Mouse (Mus musculus) lung, postnatal 14 days (tissue): ENCODE measurements at regions not wholly inside any gene's neighbourhood (a gene's known extent, or its start where the extent isn't known, plus 50 kb on each side); places are given as distances from the start of the nearest gene placed in this dataset.

Experiments used
- DNase-seq: peaks from one replicate; pipeline ENCODE4 v3.0.0; 2021

- DNase-seq: no peak
These were observed 74.8 kb upstream of the Cpm start for GRCm38 (mm10) chr10:117554533-117554932.

- no peak for DNase-seq
These were observed 75.8 kb upstream of the Cpm start for GRCm38 (mm10) chr10:117553211-117554186.

- DNase-seq: no peak
These were observed 77.1 kb upstream of the Cpm start for GRCm38 (mm10) chr10:117552049-117552652.

GRCm38 (mm10) chr10:117551234-117552048 lies 77.9 kb upstream of the Cpm start:
- no peak for DNase-seq

- DNase-seq: no peak
These were observed 79.3 kb upstream of the Cpm start for GRCm38 (mm10) chr10:117549854-117550605.

GRCm38 (mm10) chr10:117549506-117549830 lies 79.8 kb upstream of the Cpm start:
- no peak for DNase-seq

- DNase-seq: no peak
These were observed 80.4 kb upstream of the Cpm start for GRCm38 (mm10) chr10:117548775-117549505.

GRCm38 (mm10) chr10:117548262-117548661 lies 81.0 kb upstream of the Cpm start:
- no peak for DNase-seq

GRCm38 (mm10) chr10:117547275-117547674 lies 82.0 kb upstream of the Cpm start:
- no peak for DNase-seq

- DNase-seq: no peak
These were observed 83.3 kb upstream of the Cpm start for GRCm38 (mm10) chr10:117545842-117546631.

GRCm38 (mm10) chr10:117544680-117545546 lies 84.4 kb upstream of the Cpm start:
- peak; percentile 14 for DNase-seq

- no peak for DNase-seq
These were observed 85.2 kb upstream of the Cpm start for GRCm38 (mm10) chr10:117543995-117544679.

- DNase-seq: no peak
These were observed 85.7 kb upstream of the Cpm start for GRCm38 (mm10) chr10:117543696-117543950.

- DNase-seq: no peak
These were observed 86.2 kb upstream of the Cpm start for GRCm38 (mm10) chr10:117542886-117543695.

- no peak for DNase-seq
These were observed 86.9 kb upstream of the Cpm start for GRCm38 (mm10) chr10:117542351-117542750.

GRCm38 (mm10) chr10:117541487-117541886 lies 87.8 kb upstream of the Cpm start:
- no peak for DNase-seq

- no peak for DNase-seq
These were observed 88.4 kb upstream of the Cpm start for GRCm38 (mm10) chr10:117540747-117541398.

- DNase-seq: no peak
These were observed 89.1 kb upstream of the Cpm start for GRCm38 (mm10) chr10:117540112-117540594.
